Mouse (Mus musculus) CH12.LX (cell line): ENCODE data around the gene Golm1.

ENCODE experiments used
- CTCF ChIP-seq, 2 experiments: IDR thresholded peaks in 1 of 2; conservative IDR thresholded peaks in 1 of 2; 2 replicates each; pipeline ENCODE4 v1.5.1; 2011 to 2012; ENCODE audit warnings: low read depth in 2 of 2, low read length in 2 of 2, improper control_type of control experiment in 1 of 2, inconsistent platforms in 1 of 2, mild to moderate bottlenecking in 1 of 2, moderate library complexity in 1 of 2
- EP300 ChIP-seq: IDR thresholded peaks from 2 replicates; pipeline ENCODE4 v1.6.1; 2011; ENCODE audit warnings: low read length, improper control_type of control experiment
- JUN ChIP-seq: IDR thresholded peaks from 2 replicates; pipeline ENCODE4 v1.6.1; 2011; ENCODE audit warnings: low read depth, mild to moderate bottlenecking, low read length, improper control_type of control experiment, moderate library complexity; ENCODE audit not compliant: insufficient read depth
- MAX ChIP-seq: IDR thresholded peaks from 2 replicates; pipeline ENCODE4 v1.6.1; 2011; ENCODE audit warnings: low read length, improper control_type of control experiment
- NRF1 ChIP-seq: IDR thresholded peaks from 2 replicates; pipeline ENCODE4 v1.6.1; 2014; ENCODE audit warnings: low read depth, mild to moderate bottlenecking, inconsistent platforms, low read length, improper control_type of control experiment, moderate library complexity
- PAX5 ChIP-seq: IDR thresholded peaks from 2 replicates; pipeline ENCODE4 v1.6.1; 2012; ENCODE audit warnings: low read length, inconsistent platforms, mixed read lengths
- POLR2A ChIP-seq: IDR thresholded peaks from 2 replicates; pipeline ENCODE4 v1.6.1; 2011; ENCODE audit warnings: low read depth, mild to moderate bottlenecking, improper control_type of control experiment, low read length
- SIN3A ChIP-seq: IDR thresholded peaks from 2 replicates; pipeline ENCODE4 v1.6.1; 2012; ENCODE audit warnings: low read length, improper control_type of control experiment, inconsistent platforms
- TBP ChIP-seq: conservative IDR thresholded peaks from 2 replicates; pipeline ENCODE4 v1.6.1; 2011; ENCODE audit warnings: low read depth, low read length, improper control_type of control experiment
- TCF12 ChIP-seq: IDR thresholded peaks from 2 replicates; pipeline ENCODE4 v1.6.1; 2014; ENCODE audit warnings: low read depth, mild to moderate bottlenecking, inconsistent platforms, low read length, improper control_type of control experiment
- ZC3H11A ChIP-seq: IDR thresholded peaks from 2 replicates; pipeline ENCODE4 v1.6.1; 2012; ENCODE audit warnings: low read depth, mild to moderate bottlenecking, inconsistent platforms, low read length, improper control_type of control experiment

GRCm38 (mm10) chr13:59592630-59593029 lies 83.0 kb downstream of the Golm1 start:
- TF ChIP-seq CTCF (conservative IDR thresholded peaks at IDR 0.05 in 1 of 2, IDR thresholded peaks at IDR 0.05 in 1 of 2; ENCODE audit: low read depth in 2 of 2, low read length in 2 of 2) = no peak
- no peak for TF ChIP-seq TBP
- TF ChIP-seq EP300 = no peak
- no peak for TF ChIP-seq TCF12
- TF ChIP-seq POLR2A = no peak
- no peak for TF ChIP-seq NRF1
- TF ChIP-seq ZC3H11A = no peak
- TF ChIP-seq MAX = no peak
- no peak for TF ChIP-seq SIN3A
- TF ChIP-seq JUN = no peak
- no peak for TF ChIP-seq PAX5
